Mouse (Mus musculus): Measurements from ENCODE around the gene Ranbp9. TPM values are rescaled to one million over a fixed set of nuclear protein-coding genes. Genes with fewer than 3 reads are reported as not detected.

Ranbp9 gene
- total and polyA plus RNA-seq, 3 experiments, result 66.3 to 132 (median 81.0) TPM

- H3K36me3 ChIP-seq (replicated peaks), result no peaks in the 10 kb centered on the region
- peaks cover 14% of the 10 kb centered on the region for H3K4me1 ChIP-seq (ENCODE audit: insufficient read depth, low read depth, low read length)
These were observed 118.7 kb downstream of the Ranbp9 start for GRCm38 (mm10) chr13:43362353-43362752.

GRCm38 (mm10) chr13:43360534-43360933 is 120.5 kb downstream of the Ranbp9 start:
- DNase-seq (ENCODE audit: low spot score) (no peak), ATAC-seq (ENCODE audit: extremely low read depth, insufficient number of reproducible peaks, low FRiP score, poor library complexity, severe bottlenecking) (no peak)
- H3K27me3 ChIP-seq (ENCODE audit: insufficient read depth, low read length), result peaks cover 22% of the 10 kb centered on the region
- no peak overlapping the region for H3K4me3 ChIP-seq (ENCODE audit: low read depth, low read length)
- H3K4me1 ChIP-seq (ENCODE audit: insufficient read depth, low read depth, low read length), result peaks cover 8% of the 10 kb centered on the region
- H3K9me3 ChIP-seq (replicated peaks), result no peaks in the 10 kb centered on the region
- TF ChIP-seq GATA1 (IDR thresholded peaks at IDR 0.05; ENCODE audit: borderline replicate concordance, low read length) (no peak), CTCF (IDR thresholded peaks at IDR 0.05; ENCODE audit: low read depth, low read length) (no peak), GATA2 (IDR thresholded peaks at IDR 0.05; ENCODE audit: borderline replicate concordance, low read depth, low read length) (no peak), POLR2AphosphoS5 (IDR thresholded peaks at IDR 0.05; ENCODE audit: insufficient replicate concordance, low read depth, low read length) (no peak), TAL1 (conservative IDR thresholded peaks at IDR 0.05; ENCODE audit: low read depth, low read length) (no peak)
- no peaks in the 10 kb centered on the region for H3K36me3 ChIP-seq (replicated peaks)

More at GRCm38 (mm10) chr13:43362353-43362752, 118.7 kb downstream of the Ranbp9 start:
- no peak overlapping the region for H3K4me3 ChIP-seq (ENCODE audit: low read depth, low read length)
- no peaks in the 10 kb centered on the region for H3K9me3 ChIP-seq (replicated peaks)
- ATAC-seq (ENCODE audit: extremely low read depth, insufficient number of reproducible peaks, low FRiP score, poor library complexity, severe bottlenecking), result no peak
- TF ChIP-seq TAL1 (conservative IDR thresholded peaks at IDR 0.05; ENCODE audit: low read depth, low read length), result no peak
- peaks cover 15% of the 10 kb centered on the region; the same call in 1 of the 2 replicates for H3K27me3 ChIP-seq (ENCODE audit: insufficient read depth, low read length)
- DNase-seq (ENCODE audit: low spot score), result no peak

- DNase-seq (ENCODE audit: low spot score) (no peak), ATAC-seq (ENCODE audit: extremely low read depth, insufficient number of reproducible peaks, low FRiP score, poor library complexity, severe bottlenecking) (no peak)
- Histone ChIP-seq H3K9me3 (replicated peaks) (no peaks in the 10 kb centered on the region), H3K27me3 (ENCODE audit: insufficient read depth, low read length) (peaks cover 23% of the 10 kb centered on the region), H3K4me3 (ENCODE audit: low read depth, low read length) (no peak overlapping the region), H3K4me1 (ENCODE audit: insufficient read depth, low read depth, low read length) (no peaks in the 10 kb centered on the region), H3K36me3 (replicated peaks) (no peaks in the 10 kb centered on the region)
- TF ChIP-seq CTCF (IDR thresholded peaks at IDR 0.05; ENCODE audit: low read depth, low read length) (no peak), GATA1 (IDR thresholded peaks at IDR 0.05; ENCODE audit: borderline replicate concordance, low read length) (no peak), TAL1 (conservative IDR thresholded peaks at IDR 0.05; ENCODE audit: low read depth, low read length) (no peak), GATA2 (IDR thresholded peaks at IDR 0.05; ENCODE audit: borderline replicate concordance, low read depth, low read length) (no peak), POLR2AphosphoS5 (IDR thresholded peaks at IDR 0.05; ENCODE audit: insufficient replicate concordance, low read depth, low read length) (no peak)
These were observed 124.5 kb downstream of the Ranbp9 start for GRCm38 (mm10) chr13:43356346-43357125.

- no peak for TF ChIP-seq CTCF (IDR thresholded peaks at IDR 0.05; ENCODE audit: low read depth, low read length)
- no peak for TF ChIP-seq GATA2 (IDR thresholded peaks at IDR 0.05; ENCODE audit: borderline replicate concordance, low read depth, low read length)
- TF ChIP-seq TAL1 (conservative IDR thresholded peaks at IDR 0.05; ENCODE audit: low read depth, low read length), result no peak
- no peak for TF ChIP-seq GATA1 (IDR thresholded peaks at IDR 0.05; ENCODE audit: borderline replicate concordance, low read length)
- TF ChIP-seq POLR2AphosphoS5 (IDR thresholded peaks at IDR 0.05; ENCODE audit: insufficient replicate concordance, low read depth, low read length), result no peak
- Histone ChIP-seq H3K4me1 (ENCODE audit: insufficient read depth, low read depth, low read length) (no peaks in the 10 kb centered on the region), H3K4me3 (ENCODE audit: low read depth, low read length) (no peak overlapping the region), H3K36me3 (replicated peaks) (no peaks in the 10 kb centered on the region), H3K9me3 (replicated peaks) (no peaks in the 10 kb centered on the region), H3K27me3 (ENCODE audit: insufficient read depth, low read length) (peaks cover 24% of the 10 kb centered on the region)
- no peak for ATAC-seq (ENCODE audit: extremely low read depth, insufficient number of reproducible peaks, low FRiP score, poor library complexity, severe bottlenecking)
- no peak for DNase-seq (ENCODE audit: low spot score)
These were observed 126.7 kb downstream of the Ranbp9 start for GRCm38 (mm10) chr13:43354362-43354761.

- Histone ChIP-seq H3K9me3 (replicated peaks) (no peaks in the 10 kb centered on the region), H3K4me1 (ENCODE audit: insufficient read depth, low read depth, low read length) (no peaks in the 10 kb centered on the region), H3K27me3 (ENCODE audit: insufficient read depth, low read length) (peaks cover 26% of the 10 kb centered on the region), H3K36me3 (replicated peaks) (no peaks in the 10 kb centered on the region), H3K4me3 (ENCODE audit: low read depth, low read length) (no peak overlapping the region)
- DNase-seq (ENCODE audit: low spot score) (no peak), ATAC-seq (ENCODE audit: extremely low read depth, insufficient number of reproducible peaks, low FRiP score, poor library complexity, severe bottlenecking) (no peak)
- TF ChIP-seq POLR2AphosphoS5 (IDR thresholded peaks at IDR 0.05; ENCODE audit: insufficient replicate concordance, low read depth, low read length) (no peak), TAL1 (conservative IDR thresholded peaks at IDR 0.05; ENCODE audit: low read depth, low read length) (no peak)
These were observed 127.7 kb downstream of the Ranbp9 start for GRCm38 (mm10) chr13:43353356-43353755.

Other genes starting within 250 kb of the Ranbp9 start
- gene Gfod1, start 177.1 kb downstream of the Ranbp9 start, total RNA-seq (2014; fragmentation: Nextera tagmentation), result 0.73 and 1.1 TPM in 2 replicates
- 0.35 and 0.49 TPM in 2 replicates for gene Gfod1, start 177.1 kb downstream of the Ranbp9 start, total RNA-seq (2017)
- gene Gfod1, start 177.1 kb downstream of the Ranbp9 start, polyA plus RNA-seq (2012), result 0.19 and 0.22 TPM in 2 replicates
- gene Sirt5, start 115.8 kb downstream of the Ranbp9 start, total RNA-seq (2014; fragmentation: Nextera tagmentation), result 5.5 and 7.5 TPM in 2 replicates
- 5.5 and 5.6 TPM in 2 replicates for gene Sirt5, start 115.8 kb downstream of the Ranbp9 start, total RNA-seq (2017)
- 5.2 and 5.7 TPM in 2 replicates for gene Sirt5, start 115.8 kb downstream of the Ranbp9 start, polyA plus RNA-seq (2012)
- 164 and 174 TPM in 2 replicates for gene Nol7, start 82.9 kb downstream of the Ranbp9 start, total RNA-seq (2014; fragmentation: Nextera tagmentation)
- 178 and 221 TPM in 2 replicates for gene Nol7, start 82.9 kb downstream of the Ranbp9 start, total RNA-seq (2017)
- 231 and 273 TPM in 2 replicates for gene Nol7, start 82.9 kb downstream of the Ranbp9 start, polyA plus RNA-seq (2012)
- 18.9 and 22.3 TPM in 2 replicates for gene Mcur1, start 78.9 kb upstream of the Ranbp9 start, total RNA-seq (2014; fragmentation: Nextera tagmentation)
- gene Mcur1, start 78.9 kb upstream of the Ranbp9 start, total RNA-seq (2017), result 14.8 and 16.6 TPM in 2 replicates
- 8.2 and 9.6 TPM in 2 replicates for gene Mcur1, start 78.9 kb upstream of the Ranbp9 start, polyA plus RNA-seq (2012)
- gene Rnf182, start 134.4 kb upstream of the Ranbp9 start, total RNA-seq (2014; fragmentation: Nextera tagmentation), result not detected in 2 replicates
- 0.05 and 0.06 TPM in 2 replicates for gene Rnf182, start 134.4 kb upstream of the Ranbp9 start, total RNA-seq (2017)
- not detected in 2 replicates for gene Rnf182, start 134.4 kb upstream of the Ranbp9 start, polyA plus RNA-seq (2012)

All from G1E (cell line).